Mouse (Mus musculus) E14TG2a.4 (cell line): ENCODE data around the gene Erich6b.

Experiments used
- H3K27me3 ChIP-seq: 2 replicates; pipeline ENCODE4 v1.6.1; 2014; ENCODE audit warnings: low read length, control low read depth; ENCODE audit not compliant: insufficient read depth
- H3K36me3 ChIP-seq: 2 replicates; pipeline ENCODE4 v1.6.1; 2014; ENCODE audit warnings: low read length, control low read depth; ENCODE audit not compliant: insufficient read depth
- H3K4me1 ChIP-seq: replicated peaks from 2 replicates; pipeline ENCODE4 v1.6.1; 2014; ENCODE audit warnings: low read depth, low read length, control low read depth
- H3K4me3 ChIP-seq: replicated peaks from 2 replicates; pipeline ENCODE4 v1.5.1; 2014; ENCODE audit warnings: mild to moderate bottlenecking, low read length
- H3K9me3 ChIP-seq: 2 replicates; pipeline ENCODE4 v1.6.1; 2014; ENCODE audit warnings: low read length, control low read depth
- CTCF ChIP-seq: conservative IDR thresholded peaks from 2 replicates; pipeline ENCODE4 v1.5.1; 2014; ENCODE audit warnings: low read length
- NANOG ChIP-seq: IDR thresholded peaks from 2 replicates; pipeline ENCODE4 v1.6.1; 2014; ENCODE audit warnings: borderline replicate concordance, low read length, mixed read lengths
- POU5F1 ChIP-seq: IDR thresholded peaks from 2 replicates; pipeline ENCODE4 v1.6.1; 2014; ENCODE audit warnings: low read length, borderline replicate concordance

Gene Erich6b

GRCm38 (mm10) chr14:75640846-75641245 is 1.2 kb upstream of the Erich6b start:
- no peak for TF ChIP-seq POU5F1
- no peak for TF ChIP-seq CTCF
- TF ChIP-seq NANOG, result no peak
- Histone ChIP-seq H3K4me3 (no peak overlapping the region), H3K36me3 (no peaks in the 10 kb centered on the region), H3K4me1 (no peaks in the 10 kb centered on the region), H3K27me3 (no peaks in the 10 kb centered on the region), H3K9me3 (no peaks in the 10 kb centered on the region)

- Histone ChIP-seq H3K9me3 (no peaks in the 10 kb centered on the region), H3K36me3 (no peaks in the 10 kb centered on the region), H3K27me3 (no peaks in the 10 kb centered on the region), H3K4me3 (no peak overlapping the region), H3K4me1 (no peaks in the 10 kb centered on the region)
- TF ChIP-seq CTCF (peak; percentile 27), NANOG (no peak), POU5F1 (no peak)
These were observed 690 bp upstream of the Erich6b start for GRCm38 (mm10) chr14:75641369-75641768.

- Histone ChIP-seq H3K4me1 (0 out of 2 replicates have a peak, but pooled peaks cover 7% of the 10 kb centered on the region), H3K36me3 (no peaks in the 10 kb centered on the region), H3K4me3 (no peak overlapping the region), H3K27me3 (no peaks in the 10 kb centered on the region), H3K9me3 (no peaks in the 10 kb centered on the region)
- no peak for TF ChIP-seq NANOG
- TF ChIP-seq CTCF, result no peak
- no peak for TF ChIP-seq POU5F1
These were observed 3.4 kb downstream of the Erich6b start for GRCm38 (mm10) chr14:75645461-75645860.

- no peaks in the 10 kb centered on the region for H3K9me3 ChIP-seq
These were observed 4.0 kb downstream of the Erich6b start for GRCm38 (mm10) chr14:75646060-75646459.

GRCm38 (mm10) chr14:75646968-75647829 is 5.1 kb downstream of the Erich6b start:
- Histone ChIP-seq H3K27me3 (no peaks in the 10 kb centered on the region), H3K36me3 (no peaks in the 10 kb centered on the region)
- TF ChIP-seq POU5F1 (no peak), CTCF (no peak), NANOG (no peak)

More at GRCm38 (mm10) chr14:75646060-75646459, 4.0 kb downstream of the Erich6b start:
- H3K4me3 ChIP-seq, result no peak overlapping the region
- H3K27me3 ChIP-seq, result no peaks in the 10 kb centered on the region
- no peaks in the 10 kb centered on the region for H3K36me3 ChIP-seq
- no peak for TF ChIP-seq CTCF
- TF ChIP-seq POU5F1, result no peak
- no peak for TF ChIP-seq NANOG
- H3K4me1 ChIP-seq, result 0 out of 2 replicates have a peak, but pooled peaks cover 7% of the 10 kb centered on the region

GRCm38 (mm10) chr14:75660936-75661335 is 18.9 kb downstream of the Erich6b start:
- Histone ChIP-seq H3K27me3 (no peaks in the 10 kb centered on the region; the same call in 1 of the 2 replicates), H3K4me3 (no peak overlapping the region), H3K36me3 (no peaks in the 10 kb centered on the region), H3K9me3 (no peaks in the 10 kb centered on the region), H3K4me1 (no peaks in the 10 kb centered on the region)
- TF ChIP-seq POU5F1 (no peak), NANOG (no peak), CTCF (no peak)

More at GRCm38 (mm10) chr14:75646968-75647829, 5.1 kb downstream of the Erich6b start:
- H3K4me3 ChIP-seq, result no peak overlapping the region
- H3K9me3 ChIP-seq, result no peaks in the 10 kb centered on the region
- 0 out of 2 replicates have a peak, but pooled peaks cover 7% of the 10 kb centered on the region for H3K4me1 ChIP-seq

- H3K27me3 ChIP-seq, result no peaks in the 10 kb centered on the region; the same call in 1 of the 2 replicates
- no peaks in the 10 kb centered on the region for H3K36me3 ChIP-seq
- no peaks in the 10 kb centered on the region for H3K9me3 ChIP-seq
- H3K4me3 ChIP-seq, result no peak overlapping the region
- no peak for TF ChIP-seq CTCF
- TF ChIP-seq POU5F1, result no peak
- no peak for TF ChIP-seq NANOG
- H3K4me1 ChIP-seq, result no peaks in the 10 kb centered on the region
These were observed 19.5 kb downstream of the Erich6b start for GRCm38 (mm10) chr14:75661548-75661947.

- no peaks in the 10 kb centered on the region for H3K36me3 ChIP-seq
- no peak overlapping the region for H3K4me3 ChIP-seq
- no peaks in the 10 kb centered on the region; the same call in 1 of the 2 replicates for H3K27me3 ChIP-seq
- no peaks in the 10 kb centered on the region for H3K9me3 ChIP-seq
- no peaks in the 10 kb centered on the region for H3K4me1 ChIP-seq
- TF ChIP-seq POU5F1 (no peak), CTCF (no peak), NANOG (no peak)
These were observed 23.5 kb downstream of the Erich6b start for GRCm38 (mm10) chr14:75665430-75666180.
